Mouse (Mus musculus) fibroblast of lung, adult 2 months (primary cell): ENCODE results near the gene Kif24.

Experiments
- DNase-seq: peaks from one replicate; pipeline ENCODE4 v3.0.0-alpha.2; 2011; ENCODE audit warnings: low read depth

The Kif24 gene

DNA sequence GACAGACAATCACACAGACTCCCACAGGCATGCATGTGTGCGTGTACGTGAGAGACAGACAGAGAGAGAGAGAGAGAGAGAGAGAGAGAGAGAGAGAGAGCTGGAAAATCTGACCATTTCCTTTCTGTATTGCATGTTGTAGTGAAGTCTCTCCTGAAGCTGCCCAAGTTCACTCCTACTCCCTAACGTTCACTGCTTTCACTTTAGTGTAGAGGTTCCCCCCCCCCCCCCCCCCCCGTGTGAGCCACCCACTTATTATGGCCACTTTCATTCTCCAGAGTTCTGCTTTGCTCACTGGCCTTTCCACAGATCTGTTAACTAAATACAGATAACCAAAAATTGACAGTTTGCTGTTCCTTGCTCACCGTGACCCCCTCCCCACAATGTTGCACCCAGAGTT is 116.8 kb downstream of the Kif24 start:
- no peak for DNase-seq

DNA sequence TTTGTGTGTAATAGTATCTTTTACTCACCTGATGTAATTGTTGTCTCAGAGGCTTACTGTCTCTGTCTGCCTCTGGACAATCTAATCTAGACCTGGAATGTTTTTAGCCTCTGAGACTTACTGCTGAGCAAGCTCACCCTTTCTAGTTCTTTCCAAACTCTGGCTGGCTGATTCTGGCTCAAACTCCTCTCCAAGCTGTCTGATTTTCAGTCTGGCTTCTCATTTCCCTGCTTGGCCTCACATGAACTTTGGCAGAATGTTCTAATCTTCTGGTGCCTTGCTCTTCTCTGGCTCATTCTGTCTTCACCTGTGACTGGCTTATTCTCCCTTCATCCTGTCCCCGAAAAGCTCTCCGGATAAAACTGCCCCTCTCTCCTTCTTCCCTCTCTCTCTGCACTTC is 118.7 kb downstream of the Kif24 start:
- no peak for DNase-seq

DNA sequence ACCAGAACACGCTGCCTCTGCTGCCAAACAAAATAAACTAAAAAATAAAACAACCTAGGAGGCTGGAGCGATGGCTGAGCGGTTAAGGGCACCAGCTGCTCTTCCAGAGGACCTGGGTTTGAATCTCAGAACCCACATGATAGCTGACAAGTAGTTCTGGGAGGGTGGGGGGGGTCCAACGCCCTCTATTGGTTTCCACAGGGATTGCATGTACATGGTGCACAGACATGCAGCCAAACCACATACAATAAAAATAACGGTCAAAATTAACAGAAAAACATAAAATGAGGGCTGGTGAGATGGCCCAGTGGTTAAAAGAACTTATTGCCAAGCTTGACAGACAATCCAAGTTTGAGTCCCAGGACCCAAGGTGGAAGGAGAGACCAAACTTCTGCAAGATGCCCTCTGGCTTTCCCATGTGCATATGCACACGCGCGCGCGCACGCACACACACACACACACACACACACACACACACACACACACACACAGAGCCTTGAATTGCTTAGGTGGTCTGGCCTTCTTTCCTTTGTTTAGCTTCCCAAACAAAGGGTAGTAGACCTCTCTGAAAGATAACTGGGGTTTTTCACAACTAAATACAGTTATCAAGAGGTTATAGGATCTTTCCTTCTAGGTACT is 123.7 kb downstream of the Kif24 start:
- no peak for DNase-seq
